Mouse (Mus musculus) G1E (cell line): ENCODE results near the gene Olfr532. TPM values are rescaled to one million over a fixed set of nuclear protein-coding genes. Genes with fewer than 3 reads are reported as not detected.
"Not testable (repeated sequence)": the region's sequence is repeated elsewhere in the genome, so short reads cannot be mapped to it uniquely, and the experiment has no call there.

Experiments
- ATAC-seq: 2 replicates; pipeline ENCODE4 v1.8.0; 2016; ENCODE audit warnings: mild to moderate bottlenecking; ENCODE audit not compliant: insufficient number of reproducible peaks, poor library complexity, low FRiP score, severe bottlenecking; ENCODE audit errors: extremely low read depth
- DNase-seq: peaks from one replicate; pipeline ENCODE4 v3.0.0; 2012; ENCODE audit warnings: low spot score
- H3K27me3 ChIP-seq: 2 replicates; pipeline ENCODE4 v1.6.1; 2012; ENCODE audit warnings: mild to moderate bottlenecking, low read length, inconsistent platforms; ENCODE audit not compliant: insufficient read depth
- H3K36me3 ChIP-seq: replicated peaks from 2 replicates; pipeline ENCODE3; 2012; ENCODE audit warnings: mild to moderate bottlenecking, inconsistent platforms
- H3K4me1 ChIP-seq: 2 replicates; pipeline ENCODE4 v1.6.1; 2012; ENCODE audit warnings: low read depth, low read length, inconsistent platforms, mixed read lengths; ENCODE audit not compliant: insufficient read depth
- H3K4me3 ChIP-seq: 2 replicates; pipeline ENCODE4 v1.5.1; 2012; ENCODE audit warnings: low read depth, mild to moderate bottlenecking, inconsistent platforms, low read length, moderate library complexity, mixed read lengths
- H3K9me3 ChIP-seq: replicated peaks from 2 replicates; pipeline ENCODE4 v1.6.1; 2012; ENCODE audit warnings: inconsistent platforms
- CTCF ChIP-seq: IDR thresholded peaks from 2 replicates; pipeline ENCODE4 v1.5.1; 2012; ENCODE audit warnings: low read depth, low read length, inconsistent platforms, mixed read lengths
- GATA1 ChIP-seq: IDR thresholded peaks from 2 replicates; pipeline ENCODE4 v1.6.1; 2012; ENCODE audit warnings: borderline replicate concordance, low read length, inconsistent platforms, mixed read lengths
- GATA2 ChIP-seq: IDR thresholded peaks from 2 replicates; pipeline ENCODE4 v1.6.1; 2012; ENCODE audit warnings: low read depth, low read length, inconsistent platforms, borderline replicate concordance
- POLR2AphosphoS5 ChIP-seq: IDR thresholded peaks from 2 replicates; pipeline ENCODE4 v1.6.1; 2012; ENCODE audit warnings: low read depth, low read length, inconsistent platforms; ENCODE audit not compliant: insufficient replicate concordance
- TAL1 ChIP-seq: conservative IDR thresholded peaks from 2 replicates; pipeline ENCODE4 v1.6.1; 2012; ENCODE audit warnings: low read depth, low read length, inconsistent platforms, mixed read lengths
- polyA plus RNA-seq: library from polyadenylated mRNA; stranded (reverse); fragments of >175 nt; gene quantifications from 2 replicates; pipeline ENCODE4 v1.2.3, GENCODE M21; 2012
- total RNA-seq, 2 experiments: library from RNA; stranded (forward) in 1 of 2; stranded (reverse) in 1 of 2; fragments of 200-1000 nt in 1 of 2; fragments of >200 nt in 1 of 2; fragmentation: Nextera tagmentation in 1 of 2; gene quantifications; 2 replicates each; pipeline ENCODE4 v1.2.3; 2014 to 2017

Olfr532 gene
- total RNA-seq (2014; fragmentation: Nextera tagmentation) (not detected in 2 replicates), total RNA-seq (2017) (0.06 TPM in 1 of 2 replicates, not detected in the other), polyA plus RNA-seq (not detected in 2 replicates)

DNA sequence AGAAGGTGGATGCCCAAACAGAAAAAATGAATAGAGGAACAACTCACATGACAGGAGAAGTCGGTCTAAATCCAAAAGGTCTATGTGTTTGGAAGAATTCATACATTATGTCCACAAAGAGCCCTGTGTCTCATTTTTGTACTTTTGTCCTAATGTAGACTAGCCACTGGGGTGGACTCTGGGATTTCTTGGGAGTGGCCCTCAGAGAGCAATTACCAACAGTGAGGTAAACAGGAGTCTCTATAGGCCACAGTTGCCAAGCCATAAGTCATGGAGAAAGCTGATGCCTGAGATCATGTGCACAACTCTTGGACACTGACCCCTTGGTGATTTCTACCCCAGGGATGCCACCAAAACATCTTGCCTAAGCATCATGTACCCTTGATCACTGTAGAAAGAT is at the start of gene Olfr532:
Gene Olfr532, minus strand, starts transcription at position 101 of the 400 bp plus-strand sequence.
- Histone ChIP-seq H3K27me3 (no peaks in the 10 kb centered on the region), H3K36me3 (no peaks in the 10 kb centered on the region), H3K4me1 (no peaks in the 10 kb centered on the region), H3K9me3 (no peaks in the 10 kb centered on the region), H3K4me3 (no peak within 1 kb of the TSS)
- no peak for ATAC-seq
- TF ChIP-seq POLR2AphosphoS5 (no peak), CTCF (no peak), GATA1 (no peak), TAL1 (no peak)
- DNase-seq = no peak

DNA sequence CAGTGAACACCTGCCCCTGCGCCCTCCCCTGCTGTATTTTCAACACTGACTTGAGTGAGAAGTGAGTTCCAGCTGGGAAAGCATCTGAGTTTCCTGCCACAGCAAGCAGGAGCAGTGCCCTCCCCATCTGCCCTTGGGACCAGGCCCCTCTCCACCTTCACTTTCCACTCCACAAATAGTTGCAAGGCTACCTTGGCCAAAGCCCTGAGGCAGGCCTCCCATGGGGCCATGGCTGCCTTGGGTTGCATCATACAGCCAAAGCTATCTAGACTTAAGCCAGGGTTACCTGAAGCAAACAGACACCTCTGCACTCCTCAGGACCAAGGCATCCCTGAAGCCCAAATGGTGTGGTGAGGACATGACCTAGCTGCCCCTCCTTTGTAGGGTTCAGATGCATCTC is 41.6 kb upstream of the Olfr532 start, which contains the start of gene Olfr533:
Gene Olfr533, plus strand, starts transcription at position 301 of the 400 bp plus-strand sequence.
- H3K9me3 ChIP-seq, H3K36me3 ChIP-seq, H3K4me1 ChIP-seq, H3K4me3 ChIP-seq, ATAC-seq, H3K27me3 ChIP-seq, DNase-seq: not testable (repeated sequence)

DNA sequence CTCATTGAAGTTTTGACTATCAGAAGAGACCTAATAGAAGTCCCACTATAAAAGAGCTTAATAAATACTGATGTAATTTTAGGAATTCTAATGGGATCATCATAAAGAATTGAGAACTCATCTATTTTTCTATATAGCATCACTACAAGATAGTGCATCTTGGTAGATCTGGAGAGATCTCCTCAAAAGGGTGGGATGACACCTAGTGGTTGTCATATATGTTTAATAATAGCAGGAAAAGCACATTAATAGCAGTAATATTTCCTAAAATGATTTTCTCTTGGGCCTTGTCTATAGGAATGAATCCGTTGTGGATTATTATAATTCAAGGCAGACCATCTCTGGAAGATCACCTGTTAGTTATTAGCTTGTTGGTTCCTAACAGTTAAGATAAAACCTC is 21.7 kb upstream of the Olfr532 start:
- H3K4me1 ChIP-seq = no peaks in the 10 kb centered on the region
- no peak for ATAC-seq
- no peaks in the 10 kb centered on the region for H3K36me3 ChIP-seq
- no peaks in the 10 kb centered on the region for H3K9me3 ChIP-seq
- no peak for TF ChIP-seq CTCF
- no peak for TF ChIP-seq GATA1
- no peak for TF ChIP-seq TAL1
- no peak for TF ChIP-seq GATA2
- TF ChIP-seq POLR2AphosphoS5 = no peak
- no peak overlapping the region for H3K4me3 ChIP-seq
- H3K27me3 ChIP-seq = no peaks in the 10 kb centered on the region
- DNase-seq = no peak

DNA sequence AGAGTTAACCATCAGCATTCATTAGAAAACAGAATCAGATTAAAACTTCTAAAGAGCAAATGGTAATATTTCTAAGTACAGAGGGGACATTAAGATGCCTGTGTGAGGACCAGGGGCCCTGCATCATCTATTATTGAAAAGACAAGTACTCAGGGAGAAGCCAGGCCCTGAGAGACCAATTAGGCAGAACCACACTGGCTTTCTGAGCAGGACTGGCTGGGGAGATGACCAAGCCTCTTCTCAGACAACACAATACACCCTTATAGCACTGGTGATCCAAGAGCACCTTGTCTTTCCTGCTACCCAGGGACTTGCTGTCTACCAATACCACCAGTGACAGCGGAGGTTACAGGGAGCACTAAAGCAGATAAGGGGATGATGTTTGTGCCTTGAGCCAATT is 18.6 kb downstream of the Olfr532 start, which contains the start of gene Olfr531:
Gene Olfr531, minus strand, starts transcription at position 101 of the 400 bp plus-strand sequence.
- Histone ChIP-seq H3K9me3 (no peaks in the 10 kb centered on the region), H3K36me3 (no peaks in the 10 kb centered on the region), H3K4me3 (no peak within 1 kb of the TSS), H3K27me3 (peaks cover 12% of the 10 kb centered on the region), H3K4me1 (no peaks in the 10 kb centered on the region)
- TF ChIP-seq GATA2 = no peak
- TF ChIP-seq CTCF = no peak
- no peak for TF ChIP-seq GATA1
- TF ChIP-seq POLR2AphosphoS5 = no peak
- no peak for TF ChIP-seq TAL1
- no peak for DNase-seq
- ATAC-seq = no peak

DNA sequence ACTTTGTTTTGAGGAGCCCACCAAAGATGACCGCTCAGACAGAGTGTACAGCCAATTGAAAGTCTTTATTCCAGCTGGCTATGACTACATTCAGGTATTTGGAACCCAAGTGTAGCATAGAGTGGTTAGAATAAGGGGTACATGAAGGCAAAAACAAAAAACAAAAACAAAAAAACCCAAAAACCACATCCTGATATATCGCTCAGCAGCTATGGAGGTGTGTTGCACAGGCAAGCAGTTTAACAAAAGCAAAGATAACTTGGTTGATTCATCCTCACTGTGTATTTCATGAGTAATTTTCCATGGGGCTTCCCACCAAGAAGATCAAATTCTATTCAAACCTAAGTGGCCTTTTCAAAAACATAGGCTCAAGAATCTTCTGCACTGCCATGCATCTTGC is 44.5 kb downstream of the Olfr532 start:
- Histone ChIP-seq H3K4me1 (no peaks in the 10 kb centered on the region), H3K27me3 (no peaks in the 10 kb centered on the region), H3K36me3 (no peaks in the 10 kb centered on the region), H3K4me3 (no peak overlapping the region), H3K9me3 (no peaks in the 10 kb centered on the region)
- no peak for DNase-seq
- ATAC-seq = no peak
- no peak for TF ChIP-seq CTCF
- TF ChIP-seq GATA2 = no peak
- TF ChIP-seq POLR2AphosphoS5 = no peak
- no peak for TF ChIP-seq GATA1
- TF ChIP-seq TAL1 = no peak

DNA sequence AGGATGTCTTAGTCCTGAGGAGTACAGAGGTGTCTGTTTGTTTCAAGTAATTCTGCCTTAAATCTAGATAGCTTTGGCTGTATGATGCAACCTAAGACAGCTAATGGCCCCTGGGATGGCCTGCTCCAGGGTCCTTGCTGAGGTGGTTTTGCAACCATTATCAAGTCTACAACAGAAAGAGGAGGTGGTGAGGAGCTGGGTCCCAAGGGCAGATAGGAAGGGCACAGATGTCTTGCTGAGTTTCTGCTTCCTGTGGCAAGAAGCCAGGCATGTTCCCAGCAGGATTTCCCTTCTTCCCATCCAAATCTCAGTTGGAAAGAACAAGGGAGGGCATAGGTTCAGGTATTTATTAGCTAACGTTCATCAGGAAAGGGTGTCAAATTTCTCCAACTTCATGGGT is 45.2 kb downstream of the Olfr532 start, which contains the start of gene Olfr530:
Gene Olfr530, minus strand, starts transcription at position 101 of the 400 bp plus-strand sequence.
- ATAC-seq = no peak
- no peak within 1 kb of the TSS for H3K4me3 ChIP-seq
- TF ChIP-seq TAL1 = no peak
- no peak for TF ChIP-seq GATA1
- TF ChIP-seq GATA2 = no peak
- no peak for TF ChIP-seq POLR2AphosphoS5
- TF ChIP-seq CTCF = no peak
- H3K4me1 ChIP-seq = no peaks in the 10 kb centered on the region
- no peaks in the 10 kb centered on the region for H3K9me3 ChIP-seq
- H3K36me3 ChIP-seq = no peaks in the 10 kb centered on the region
- DNase-seq = no peak
- no peaks in the 10 kb centered on the region for H3K27me3 ChIP-seq

DNA sequence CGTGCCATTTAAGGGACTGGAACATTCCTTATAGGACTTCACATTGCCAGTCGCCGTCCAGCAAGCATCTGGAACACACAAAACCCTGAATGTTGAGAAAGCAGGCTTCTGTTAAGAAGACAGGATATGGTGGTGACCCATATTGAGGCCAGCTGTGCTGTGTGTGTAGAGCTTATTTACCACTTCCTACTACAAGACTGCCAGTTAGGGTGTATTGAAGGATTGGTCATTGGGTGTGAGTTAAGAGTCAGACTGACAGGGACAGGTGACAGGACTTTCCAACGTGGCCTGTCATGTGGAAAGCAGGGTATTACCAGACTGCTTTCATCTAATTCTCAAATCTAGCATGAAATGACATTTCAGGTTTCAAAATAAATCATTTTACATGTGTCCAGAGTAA is 47.1 kb downstream of the Olfr532 start:
- TF ChIP-seq TAL1 (no peak), GATA1 (no peak), CTCF (no peak), POLR2AphosphoS5 (no peak), GATA2 (no peak)
- Histone ChIP-seq H3K36me3 (no peaks in the 10 kb centered on the region), H3K27me3 (peaks cover 4% of the 10 kb centered on the region), H3K4me3 (no peak overlapping the region), H3K4me1 (no peaks in the 10 kb centered on the region), H3K9me3 (no peaks in the 10 kb centered on the region)
- ATAC-seq = no peak
- DNase-seq = no peak

Other genes starting within 250 kb of the Olfr532 start
- not detected in 2 replicates for gene Olfr523, start 248.4 kb downstream of the Olfr532 start, total RNA-seq (2014; fragmentation: Nextera tagmentation)
- gene Olfr523, start 248.4 kb downstream of the Olfr532 start, total RNA-seq (2017) = 0.06 and 0.11 TPM in 2 replicates
- gene Olfr523, start 248.4 kb downstream of the Olfr532 start, polyA plus RNA-seq = not detected in 2 replicates
- gene Olfr524, start 215.7 kb downstream of the Olfr532 start, total RNA-seq (2014; fragmentation: Nextera tagmentation) = not detected in 2 replicates
- gene Olfr524, start 215.7 kb downstream of the Olfr532 start, total RNA-seq (2017) = 0.05 and 0.06 TPM in 2 replicates
- gene Olfr524, start 215.7 kb downstream of the Olfr532 start, polyA plus RNA-seq = not detected in 2 replicates
- not detected in 2 replicates for gene Cd163l1, start 203.4 kb downstream of the Olfr532 start, total RNA-seq (2014; fragmentation: Nextera tagmentation)
- not detected in 2 replicates for gene Cd163l1, start 203.4 kb downstream of the Olfr532 start, total RNA-seq (2017)
- not detected in 2 replicates for gene Cd163l1, start 203.4 kb downstream of the Olfr532 start, polyA plus RNA-seq
- not detected in 2 replicates for gene 5830411N06Rik, start 174.4 kb downstream of the Olfr532 start, total RNA-seq (2014; fragmentation: Nextera tagmentation)
- gene 5830411N06Rik, start 174.4 kb downstream of the Olfr532 start, total RNA-seq (2017) = 0.05 TPM in 1 of 2 replicates, not detected in the other
- gene 5830411N06Rik, start 174.4 kb downstream of the Olfr532 start, polyA plus RNA-seq = not detected in 2 replicates
- gene Olfr525, start 100.8 kb downstream of the Olfr532 start, total RNA-seq (2014; fragmentation: Nextera tagmentation) = not detected in 2 replicates
- gene Olfr525, start 100.8 kb downstream of the Olfr532 start, total RNA-seq (2017) = 0.06 and 0.16 TPM in 2 replicates
- gene Olfr525, start 100.8 kb downstream of the Olfr532 start, polyA plus RNA-seq = not detected in 2 replicates
- gene Olfr527, start 87.6 kb downstream of the Olfr532 start, total RNA-seq (2014; fragmentation: Nextera tagmentation) = not detected in 2 replicates
- 0.06 and 0.44 TPM in 2 replicates for gene Olfr527, start 87.6 kb downstream of the Olfr532 start, total RNA-seq (2017)
- not detected in 2 replicates for gene Olfr527, start 87.6 kb downstream of the Olfr532 start, polyA plus RNA-seq
- not detected in 2 replicates for gene Olfr60, start 60.0 kb downstream of the Olfr532 start, total RNA-seq (2014; fragmentation: Nextera tagmentation)
- 0.16 and 0.29 TPM in 2 replicates for gene Olfr60, start 60.0 kb downstream of the Olfr532 start, total RNA-seq (2017)
- gene Olfr60, start 60.0 kb downstream of the Olfr532 start, polyA plus RNA-seq = not detected in 2 replicates
- gene Olfr530, start 45.3 kb downstream of the Olfr532 start, total RNA-seq (2014; fragmentation: Nextera tagmentation) = not detected in 2 replicates
- 0.12 TPM in 1 of 2 replicates, not detected in the other for gene Olfr530, start 45.3 kb downstream of the Olfr532 start, total RNA-seq (2017)
- not detected in 2 replicates for gene Olfr530, start 45.3 kb downstream of the Olfr532 start, polyA plus RNA-seq
- gene Olfr531, start 18.7 kb downstream of the Olfr532 start, total RNA-seq (2014; fragmentation: Nextera tagmentation) = not detected in 2 replicates
- 0.11 TPM in 1 of 2 replicates, not detected in the other for gene Olfr531, start 18.7 kb downstream of the Olfr532 start, total RNA-seq (2017)
- gene Olfr531, start 18.7 kb downstream of the Olfr532 start, polyA plus RNA-seq = not detected in 2 replicates
- not detected in 2 replicates for gene Olfr533, start 41.7 kb upstream of the Olfr532 start, total RNA-seq (2014; fragmentation: Nextera tagmentation)
- gene Olfr533, start 41.7 kb upstream of the Olfr532 start, total RNA-seq (2017) = 0.11 TPM in 1 of 2 replicates, not detected in the other
- gene Olfr533, start 41.7 kb upstream of the Olfr532 start, polyA plus RNA-seq = not detected in 2 replicates
- not detected in 2 replicates for gene Olfr535, start 62.6 kb upstream of the Olfr532 start, total RNA-seq (2014; fragmentation: Nextera tagmentation)
- 0.11 and 0.17 TPM in 2 replicates for gene Olfr535, start 62.6 kb upstream of the Olfr532 start, total RNA-seq (2017)
- not detected in 2 replicates for gene Olfr535, start 62.6 kb upstream of the Olfr532 start, polyA plus RNA-seq
- gene Olfr536, start 85.8 kb upstream of the Olfr532 start, total RNA-seq (2014; fragmentation: Nextera tagmentation) = not detected in 2 replicates
- gene Olfr536, start 85.8 kb upstream of the Olfr532 start, total RNA-seq (2017) = 0.06 and 0.66 TPM in 2 replicates
- not detected in 2 replicates for gene Olfr536, start 85.8 kb upstream of the Olfr532 start, polyA plus RNA-seq
- not detected in 2 replicates for gene Olfr538, start 146.2 kb upstream of the Olfr532 start, total RNA-seq (2014; fragmentation: Nextera tagmentation)
- not detected in 2 replicates for gene Olfr538, start 146.2 kb upstream of the Olfr532 start, total RNA-seq (2017)
- not detected in 2 replicates for gene Olfr538, start 146.2 kb upstream of the Olfr532 start, polyA plus RNA-seq
- gene Olfr46, start 179.6 kb upstream of the Olfr532 start, total RNA-seq (2014; fragmentation: Nextera tagmentation) = not detected in 2 replicates
- 0.06 and 0.49 TPM in 2 replicates for gene Olfr46, start 179.6 kb upstream of the Olfr532 start, total RNA-seq (2017)
- not detected in 2 replicates for gene Olfr46, start 179.6 kb upstream of the Olfr532 start, polyA plus RNA-seq
- gene Olfr61, start 207.3 kb upstream of the Olfr532 start, total RNA-seq (2014; fragmentation: Nextera tagmentation) = not detected in 2 replicates
- not detected in 2 replicates for gene Olfr61, start 207.3 kb upstream of the Olfr532 start, total RNA-seq (2017)
- not detected in 2 replicates for gene Olfr61, start 207.3 kb upstream of the Olfr532 start, polyA plus RNA-seq
- gene Olfr53, start 224.8 kb upstream of the Olfr532 start, total RNA-seq (2014; fragmentation: Nextera tagmentation) = not detected in 2 replicates
- 0.17 TPM in 1 of 2 replicates, not detected in the other for gene Olfr53, start 224.8 kb upstream of the Olfr532 start, total RNA-seq (2017)
- gene Olfr53, start 224.8 kb upstream of the Olfr532 start, polyA plus RNA-seq = not detected in 2 replicates
- gene Olfr539, start 238.3 kb upstream of the Olfr532 start, total RNA-seq (2014; fragmentation: Nextera tagmentation) = 0.05 TPM in 1 of 2 replicates, not detected in the other
- gene Olfr539, start 238.3 kb upstream of the Olfr532 start, total RNA-seq (2017) = 0.06 and 0.11 TPM in 2 replicates
- gene Olfr539, start 238.3 kb upstream of the Olfr532 start, polyA plus RNA-seq = not detected in 2 replicates